Mouse (Mus musculus) cerebellum, adult 18-20 months (tissue): ENCODE results near the gene Dars2.
A peak's percentile ranks its signal among the peaks of the same experiment; 100 is the strongest.
"Not testable (repeated sequence)": the region's sequence is repeated elsewhere in the genome, so short reads cannot be mapped to it uniquely, and the experiment has no call there.

Source experiments
- DNase-seq, 2 experiments: peaks; one replicate each; pipeline ENCODE4 v3.0.0; 2021

Gene Dars2

GRCm38 (mm10) chr1:161035281-161035785 lies 35.1 kb downstream of the Dars2 start:
- DNase-seq: peak in 1 of 2 experiments; percentile 38

DNA sequence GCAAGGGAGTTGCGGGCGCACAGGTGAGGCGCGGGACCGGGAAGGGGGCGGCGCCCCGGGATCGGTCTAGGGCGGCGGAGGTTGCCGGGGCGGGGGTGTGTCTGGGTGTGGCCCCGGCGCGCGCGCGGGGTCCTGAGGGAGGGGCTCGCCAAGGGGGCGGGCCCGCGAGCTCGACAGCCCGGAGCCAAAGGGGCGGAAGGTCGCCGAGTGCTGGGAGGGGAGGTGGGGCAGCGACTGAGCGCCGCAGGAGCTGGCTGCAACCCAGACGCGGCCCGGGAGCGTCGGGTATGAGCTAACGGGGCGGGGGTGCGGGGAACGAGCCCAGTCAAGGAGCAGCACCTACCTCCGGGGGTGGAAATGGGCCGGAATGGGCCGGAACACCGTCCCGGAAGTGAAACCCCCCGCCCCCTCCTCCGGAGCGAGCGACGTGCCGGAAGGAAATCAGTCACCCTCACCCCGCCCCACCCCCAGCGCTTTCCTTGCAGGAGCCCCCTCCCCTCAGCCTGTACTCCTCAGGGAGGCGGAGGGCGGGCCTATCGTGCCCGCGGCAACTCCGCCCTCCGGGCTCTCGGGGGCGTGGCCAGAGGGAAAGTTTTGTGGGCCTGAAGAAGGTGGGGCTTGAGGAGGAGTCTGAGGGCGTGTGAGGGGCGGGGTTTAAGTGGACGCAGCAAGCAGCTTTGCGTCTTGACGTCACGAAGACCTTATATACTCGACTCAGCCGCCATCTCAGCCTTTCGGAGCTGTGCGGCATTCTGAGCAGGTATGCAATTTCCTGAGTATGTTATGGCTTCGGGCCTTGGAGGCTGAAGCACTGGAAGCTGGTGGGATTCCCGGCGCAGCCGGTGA lies 35.8 kb downstream of the Dars2 start, which contains the start of gene Zbtb37:
Gene Zbtb37 (minus strand): TSS at position 415 of the 846 bp plus-strand sequence.
- DNase-seq: peak; percentile 96 to 97

DNA sequence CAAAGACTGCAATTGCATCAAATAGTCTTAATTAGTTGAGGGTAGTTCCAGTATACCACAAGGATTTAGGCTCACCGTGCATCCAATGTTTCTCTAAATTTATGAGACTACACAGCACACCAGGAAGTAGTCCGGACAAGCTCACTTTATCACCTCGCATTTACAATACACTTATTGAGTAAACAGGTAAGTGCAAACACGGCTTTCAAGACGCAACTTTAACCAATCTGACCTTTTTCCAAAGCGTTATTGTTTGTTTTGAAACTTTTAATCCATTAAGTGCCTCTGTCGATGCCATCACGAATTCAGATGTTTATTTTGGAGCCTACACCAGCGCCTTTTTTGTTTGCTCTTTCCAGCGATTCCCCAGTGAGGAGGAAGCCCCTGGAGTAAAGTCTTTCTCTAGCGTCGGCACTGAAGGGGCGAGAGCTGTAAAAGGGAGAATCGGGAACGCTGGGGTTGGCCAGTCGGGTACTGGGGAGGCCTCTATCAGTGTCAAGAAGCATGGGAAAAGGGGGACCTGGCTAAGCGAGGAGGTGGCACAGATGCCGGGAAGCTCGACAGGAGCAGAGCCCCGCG lies 36.5 kb downstream of the Dars2 start:
- DNase-seq: no peak

- peak in 1 of 2 experiments; percentile 7 for DNase-seq
Measured at GRCm38 (mm10) chr1:161032345-161032744, 38.1 kb downstream of the Dars2 start.

GRCm38 (mm10) chr1:161031881-161032280 lies 38.6 kb downstream of the Dars2 start:
- DNase-seq: no peak

DNA sequence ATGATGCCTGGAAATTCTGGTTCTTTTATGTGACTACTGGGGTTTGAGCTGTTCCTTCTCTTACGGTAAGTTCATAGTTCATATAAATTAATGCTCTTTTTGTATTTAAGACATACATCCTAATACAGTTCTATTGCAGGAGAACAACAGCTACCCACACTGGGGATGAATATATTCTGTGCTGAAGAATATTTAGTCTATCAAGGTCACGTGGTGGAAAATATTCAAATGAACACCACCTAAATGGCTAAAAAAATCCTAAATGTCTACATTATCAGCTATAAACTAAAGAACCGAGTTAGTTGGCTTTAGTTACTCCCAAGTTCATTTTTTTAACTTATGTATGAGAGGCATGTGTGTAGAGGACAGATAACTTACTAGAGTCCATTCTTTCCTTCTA lies 40.4 kb downstream of the Dars2 start:
- DNase-seq: no peak

DNA sequence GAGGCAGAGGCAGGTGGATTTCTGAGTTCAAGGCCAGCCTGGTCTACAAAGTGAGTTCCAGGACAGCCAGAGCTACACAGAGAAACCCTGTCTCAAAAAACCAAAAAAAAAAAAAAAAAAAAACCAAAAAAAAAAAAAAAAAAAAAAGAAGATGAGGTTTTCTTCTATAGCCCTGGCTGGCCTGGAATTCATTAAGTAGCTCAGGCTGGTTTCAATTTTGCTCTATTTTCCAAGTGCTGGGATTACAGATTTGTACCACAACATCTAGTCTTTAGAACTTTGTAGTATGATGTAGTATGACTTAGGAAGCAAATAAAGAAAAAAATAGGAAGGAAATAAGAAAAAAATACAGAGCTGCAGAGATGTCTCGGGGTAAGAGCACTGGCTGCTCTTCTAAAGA lies 42.0 kb downstream of the Dars2 start:
- not testable (repeated sequence) for DNase-seq

DNA sequence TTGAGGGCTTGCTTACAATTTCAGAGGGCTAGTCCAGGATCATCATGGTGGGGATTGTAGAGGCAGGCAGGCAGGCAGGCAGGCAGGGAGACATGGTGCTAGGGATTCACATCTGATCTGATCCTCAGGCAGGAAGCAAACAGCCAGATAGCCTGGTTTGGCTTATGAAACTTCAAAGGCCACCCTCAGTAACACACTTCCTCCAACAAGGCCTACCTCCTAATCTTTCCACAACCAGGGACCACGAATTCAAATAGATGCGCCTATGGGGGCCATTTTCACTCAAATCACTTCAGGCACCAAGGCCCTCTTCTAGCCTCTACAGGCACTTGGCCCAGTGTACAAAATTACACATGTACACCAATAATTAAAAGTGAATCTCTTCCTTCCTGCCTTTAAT lies 43.3 kb downstream of the Dars2 start:
- no peak for DNase-seq

GRCm38 (mm10) chr1:161025410-161026210 lies 44.8 kb downstream of the Dars2 start:
- DNase-seq: no peak

DNA sequence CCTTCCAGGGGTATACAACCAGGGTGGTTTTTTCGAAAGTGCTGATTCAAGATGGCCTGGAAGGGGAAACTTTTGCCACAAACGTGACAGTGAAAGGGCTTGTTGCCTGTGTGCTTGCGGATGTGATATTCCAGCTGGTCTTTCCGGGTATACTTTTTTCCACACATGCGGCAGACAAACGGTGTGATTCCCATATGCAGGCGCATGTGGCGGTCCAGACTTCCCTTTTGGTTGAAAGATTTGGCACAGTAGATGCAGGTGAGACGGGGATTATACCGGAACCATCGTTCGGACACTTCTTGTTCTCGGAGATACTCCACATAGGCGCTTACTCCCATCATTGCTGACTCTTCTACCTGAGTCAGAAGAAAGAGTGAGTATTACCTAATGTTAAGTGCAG lies 50.4 kb downstream of the Dars2 start:
- DNase-seq: no peak

DNA sequence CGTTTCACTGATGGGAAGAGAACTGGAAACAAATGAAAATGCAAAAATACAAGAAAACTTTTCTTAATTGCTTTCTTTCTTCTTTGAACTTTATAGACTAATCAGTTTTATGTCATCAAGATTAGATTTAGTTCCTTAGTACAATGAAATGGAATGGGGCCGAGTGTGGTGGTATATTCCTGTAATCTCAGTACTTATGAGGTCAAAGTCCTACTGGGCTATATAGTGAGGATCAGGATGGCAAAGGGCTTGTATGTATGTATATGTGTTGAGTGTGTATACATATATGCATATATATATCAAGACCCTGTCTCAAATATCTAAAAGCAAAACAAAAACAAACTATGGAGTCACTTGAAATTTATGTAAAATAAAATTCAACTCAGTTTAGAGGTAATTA lies 54.1 kb downstream of the Dars2 start:
- no peak for DNase-seq

- DNase-seq: no peak
Measured at GRCm38 (mm10) chr1:161010436-161010835, 60.0 kb downstream of the Dars2 start.

- DNase-seq: no peak
Measured at GRCm38 (mm10) chr1:161008038-161008437, 62.4 kb downstream of the Dars2 start.

DNA sequence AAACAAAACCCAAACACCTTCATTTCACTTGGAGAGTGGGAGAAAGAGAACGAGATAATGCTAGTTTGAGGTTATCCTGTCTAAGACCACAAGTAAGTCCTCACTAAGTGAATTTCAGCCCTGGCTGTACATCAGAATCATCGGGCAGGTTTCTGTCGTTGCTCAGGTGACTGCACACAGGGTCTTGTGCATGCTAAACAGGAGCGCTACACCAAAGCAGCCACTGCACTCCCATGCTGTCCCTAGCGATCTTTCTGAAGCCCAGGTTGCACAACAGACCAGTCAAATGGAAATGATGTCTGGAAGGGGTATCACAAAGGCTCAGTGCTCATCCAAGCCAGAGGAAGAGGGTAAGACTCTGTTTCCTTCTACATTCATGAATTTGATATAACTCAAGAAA lies 64.0 kb downstream of the Dars2 start:
- DNase-seq: no peak

DNA sequence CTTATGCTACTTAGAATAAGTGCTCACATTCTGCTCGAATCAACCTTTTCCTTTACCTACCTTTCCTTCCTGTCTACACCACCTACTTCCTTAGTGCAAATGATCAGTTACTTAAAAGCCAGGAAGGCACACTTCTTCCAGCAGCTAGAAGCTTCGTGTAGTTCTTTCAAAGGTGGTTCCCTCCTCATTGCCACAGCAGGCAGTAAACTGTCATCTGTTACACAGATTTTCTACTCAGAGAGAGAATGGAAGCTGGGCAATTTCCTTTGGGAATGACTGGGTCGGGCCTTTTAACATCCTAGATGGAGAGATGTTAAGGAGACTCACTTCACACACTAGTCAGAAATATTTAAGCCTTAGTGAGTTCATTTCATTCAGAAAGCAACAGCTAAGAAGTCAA lies 64.9 kb downstream of the Dars2 start:
- DNase-seq: no peak

- DNase-seq: no peak
Measured at GRCm38 (mm10) chr1:161004942-161005341, 65.5 kb downstream of the Dars2 start.

DNA sequence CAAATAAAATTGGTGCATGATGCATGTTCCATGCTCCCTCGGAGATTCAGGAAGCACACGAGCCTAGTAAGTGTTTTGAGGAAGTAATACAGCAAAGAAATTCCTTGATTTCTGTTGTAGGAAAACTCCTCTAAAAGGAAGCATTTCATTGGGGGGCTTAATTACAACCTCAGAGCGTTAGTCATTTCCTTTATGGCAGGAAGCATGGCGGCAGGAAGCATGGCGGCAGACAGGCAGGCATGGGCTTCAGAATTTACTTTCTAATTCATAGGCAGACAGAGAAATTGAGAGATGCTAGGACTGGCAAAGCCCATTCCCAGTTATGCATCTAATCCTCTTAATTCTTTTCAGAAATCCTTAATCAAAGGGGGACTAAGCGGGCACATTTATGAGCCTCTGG lies 76.6 kb downstream of the Dars2 start:
- no peak for DNase-seq
